In the genomic region with DNA sequence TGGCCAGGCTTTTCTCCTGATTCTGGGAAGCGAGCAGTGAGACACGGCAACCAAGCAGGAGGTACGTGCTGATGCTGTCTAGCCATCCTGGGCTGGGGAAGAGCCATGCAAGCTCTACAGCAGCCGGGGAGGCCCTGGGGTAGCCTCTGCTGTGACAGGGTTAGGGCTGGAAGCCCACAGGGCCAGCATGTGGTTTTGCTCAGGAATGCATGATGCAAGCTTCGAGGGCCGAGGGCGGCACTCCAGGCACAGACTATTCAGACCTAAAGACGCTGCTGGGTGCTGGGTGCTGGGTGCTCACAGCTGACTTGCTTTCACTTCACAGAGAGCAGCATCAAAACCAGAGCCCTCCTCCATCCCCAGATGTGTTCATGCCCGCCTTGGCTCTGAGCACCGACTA, we compare ENCODE assay signal across 20 mouse cellular contexts.
DNase-seq lines count a peak whose midpoint lies in the region; ATAC-seq lines count a peak whose summit lies in the region.
"Had no signal": no experiment of that assay in that cellular context is flagged by ENCODE, and none has a peak within 500 bp of the region (broad histone marks: within the 10 kb centered on the region; RNA-seq: fewer than 3 reads in every experiment).

No protein-coding gene starts in this region.

- H3K27ac ChIP-seq in forebrain, embryonic 10.5 days: peak overlapping the region; percentile 51
- no peak overlapping the region for H3K27ac ChIP-seq in forebrain, embryonic 15.5 days (replicated peaks)
- 0 out of 2 replicates have a peak overlapping the region, but pooled peaks have one; percentile 63 for H3K27ac ChIP-seq in midbrain, embryonic 12.5 days (replicated peaks)
- H3K27ac ChIP-seq in midbrain, embryonic 11.5 days (ENCODE audit: low read depth, low read length): no peak overlapping the region
- peak overlapping the region; percentile 8; the same call in 1 of the 2 replicates for H3K27ac ChIP-seq in embryonic facial prominence, embryonic 11.5 days (replicated peaks; ENCODE audit: low read depth, low read length)
- H3K27ac ChIP-seq: heart, embryonic 15.5 days; hindbrain, embryonic 15.5 days had no signal

- H3K9me3 ChIP-seq in forebrain, embryonic 10.5 days: no peaks in the 10 kb centered on the region
- no peaks in the 10 kb centered on the region for H3K9me3 ChIP-seq in forebrain, embryonic 15.5 days
- H3K9me3 ChIP-seq in midbrain, embryonic 12.5 days: no peaks in the 10 kb centered on the region
- H3K9me3 ChIP-seq in midbrain, embryonic 11.5 days (ENCODE audit: control insufficient read depth, low read length): no peaks in the 10 kb centered on the region
- H3K9me3 ChIP-seq in embryonic facial prominence, embryonic 11.5 days (replicated peaks; ENCODE audit: control insufficient read depth, low read length): no peaks in the 10 kb centered on the region
- H3K9me3 ChIP-seq: embryonic facial prominence, embryonic 12.5 days; heart, embryonic 15.5 days; hindbrain, embryonic 15.5 days had no signal

- H3K27me3 ChIP-seq in forebrain, embryonic 10.5 days (ENCODE audit: poor library complexity, severe bottlenecking): peaks cover 51% of the 10 kb centered on the region
- H3K27me3 ChIP-seq in forebrain, embryonic 15.5 days: no peaks in the 10 kb centered on the region
- H3K27me3 ChIP-seq in midbrain, embryonic 12.5 days: peaks cover 9% of the 10 kb centered on the region; the same call in 1 of the 2 replicates
- H3K27me3 ChIP-seq in midbrain, embryonic 11.5 days (ENCODE audit: control insufficient read depth, insufficient read depth, low read length): no peaks in the 10 kb centered on the region
- H3K27me3 ChIP-seq in embryonic facial prominence, embryonic 11.5 days (ENCODE audit: control insufficient read depth, insufficient read depth, low read length): no peaks in the 10 kb centered on the region
- H3K27me3 ChIP-seq: hindbrain, embryonic 15.5 days had no signal

- ATAC-seq in forebrain, embryonic 15.5 days (replicated peaks): no peak
- ATAC-seq in midbrain, embryonic 12.5 days (ENCODE audit: low FRiP score, low read depth): no peak
- no peak for ATAC-seq in midbrain, embryonic 11.5 days (ENCODE audit: low FRiP score)
- no peak; the same call in 1 of the 2 replicates for ATAC-seq in embryonic facial prominence, embryonic 11.5 days (replicated peaks; ENCODE audit: insufficient number of reproducible peaks, low FRiP score, low TSS enrichment, low read depth)
- no peak for ATAC-seq in erythroblast, adult 5-6 weeks (replicated peaks; ENCODE audit: low FRiP score, poor library complexity, severe bottlenecking)
- ATAC-seq: forebrain, embryonic 14.5 days; intestine, embryonic 16.5 days had no signal

- H3K36me3 ChIP-seq in forebrain, embryonic 10.5 days (replicated peaks): no peaks in the 10 kb centered on the region
- no peaks in the 10 kb centered on the region for H3K36me3 ChIP-seq in forebrain, embryonic 15.5 days
- H3K36me3 ChIP-seq in midbrain, embryonic 12.5 days: no peaks in the 10 kb centered on the region
- H3K36me3 ChIP-seq in midbrain, embryonic 11.5 days (ENCODE audit: control insufficient read depth, insufficient read depth, low read length): no peaks in the 10 kb centered on the region
- no peaks in the 10 kb centered on the region for H3K36me3 ChIP-seq in embryonic facial prominence, embryonic 11.5 days (replicated peaks; ENCODE audit: control insufficient read depth, insufficient read depth, low read depth, low read length)
- H3K36me3 ChIP-seq: embryonic facial prominence, embryonic 12.5 days; heart, embryonic 15.5 days; hindbrain, embryonic 15.5 days had no signal

- H3K4me3 ChIP-seq in forebrain, embryonic 10.5 days: no peak overlapping the region
- H3K4me3 ChIP-seq in forebrain, embryonic 15.5 days: no peak overlapping the region
- H3K4me3 ChIP-seq in midbrain, embryonic 12.5 days: no peak overlapping the region
- no peak overlapping the region for H3K4me3 ChIP-seq in midbrain, embryonic 11.5 days (ENCODE audit: low read depth, low read length)
- H3K4me3 ChIP-seq in embryonic facial prominence, embryonic 11.5 days (ENCODE audit: low read depth, low read length): no peak overlapping the region
- H3K4me3 ChIP-seq: embryonic facial prominence, embryonic 12.5 days; heart, embryonic 15.5 days; hindbrain, embryonic 15.5 days had no signal

- H3K4me1 ChIP-seq in forebrain, embryonic 10.5 days: peaks cover 80% of the 10 kb centered on the region
- H3K4me1 ChIP-seq in forebrain, embryonic 15.5 days: peaks cover 43% of the 10 kb centered on the region
- peaks cover 35% of the 10 kb centered on the region for H3K4me1 ChIP-seq in midbrain, embryonic 12.5 days
- H3K4me1 ChIP-seq in midbrain, embryonic 11.5 days (ENCODE audit: control insufficient read depth, insufficient read depth, low read length): peaks cover 19% of the 10 kb centered on the region
- peaks cover 12% of the 10 kb centered on the region for H3K4me1 ChIP-seq in embryonic facial prominence, embryonic 11.5 days (ENCODE audit: control insufficient read depth, insufficient read depth, low read length)

- WGBS in forebrain, embryonic 10.5 days: 87% methylated on average over 10 of the region's 10 CpGs
- 88% methylated on average over 10 of the region's 10 CpGs for WGBS in forebrain, embryonic 15.5 days
- 83% methylated on average over 10 of the region's 10 CpGs for WGBS in midbrain, embryonic 12.5 days
- WGBS in midbrain, embryonic 11.5 days: 81% methylated on average over 10 of the region's 10 CpGs
- WGBS in embryonic facial prominence, embryonic 11.5 days: 74% methylated on average over 10 of the region's 10 CpGs

- DNase-seq in forebrain, embryonic 10.5 days (ENCODE audit: extremely low spot score, low spot score): no peak
- DNase-seq in midbrain, embryonic 11.5 days (ENCODE audit: low spot score, missing footprints): no peak
- no peak for DNase-seq in embryonic facial prominence, embryonic 11.5 days (ENCODE audit: low spot score)
- no peak for DNase-seq in MN1 (ENCODE audit: low spot score)
- DNase-seq: adrenal gland, adult 2 months; adrenal gland, postnatal 25 days; cerebellum, adult 18-20 months; cerebellum, postnatal 10 days; gastrocnemius, postnatal 36 days; heart, adult 11 months; heart, postnatal 14 days had no signal

- H3K9ac ChIP-seq in forebrain, embryonic 15.5 days (replicated peaks): no peak overlapping the region
- H3K9ac ChIP-seq in midbrain, embryonic 12.5 days (replicated peaks): no peak overlapping the region
- no peak overlapping the region for H3K9ac ChIP-seq in midbrain, embryonic 11.5 days (ENCODE audit: low read length)
- no peak overlapping the region for H3K9ac ChIP-seq in embryonic facial prominence, embryonic 11.5 days (replicated peaks; ENCODE audit: low read length)
- H3K9ac ChIP-seq: embryonic facial prominence, embryonic 12.5 days; heart, embryonic 15.5 days; hindbrain, embryonic 15.5 days had no signal

- H3K4me2 ChIP-seq in forebrain, embryonic 15.5 days (replicated peaks): no peak overlapping the region
- no peak overlapping the region for H3K4me2 ChIP-seq in midbrain, embryonic 12.5 days (replicated peaks)
- H3K4me2 ChIP-seq in midbrain, embryonic 11.5 days: no peak overlapping the region
- no peak overlapping the region for H3K4me2 ChIP-seq in embryonic facial prominence, embryonic 11.5 days (ENCODE audit: low read depth, low read length)
- H3K4me2 ChIP-seq: heart, embryonic 11.5 days; heart, embryonic 15.5 days; hindbrain, embryonic 15.5 days had no signal

Comparison
In these comparisons a context has a peak if more than half of its experiments do, and no peak if none do; other contexts are left out.
1. H3K27ac ChIP-seq: peak in forebrain, embryonic 10.5 days (single experiment), midbrain, embryonic 12.5 days (single experiment) and embryonic facial prominence, embryonic 11.5 days (single experiment); none in forebrain, embryonic 15.5 days (single experiment) and midbrain, embryonic 11.5 days (single experiment).